Mouse (Mus musculus): ENCODE results near the gene Prr11. TPM values are rescaled to one million over a fixed set of nuclear protein-coding genes. Genes with fewer than 3 reads are reported as not detected.

The Prr11 gene
- polyA plus RNA-seq, 1 experiment from 2014 or later = 7.9 TPM

MicroRNA genes within 50 kb of the gene (microRNA counts, 519-probe panel; counts per million panel counts)
- 6,011 counts per million, percentile 96 among the panel's probes with 10 or more counts for microRNA mmu-miR-301a

Small RNAs within 50 kb of the gene (microRNA-seq; reads per million reads assigned to microRNA genes)
- 3,406 reads per million, percentile 86 among the genes with 10 or more reads in this experiment for gene Mir301

Other genes starting within 250 kb of the Prr11 start
- gene Ypel2, start 115.0 kb downstream of the Prr11 start, polyA plus RNA-seq (2015; fragmentation: Nextera tagmentation; extraction: Ambion mirVana) = 7.4 and 7.7 TPM in 2 replicates
- gene Gdpd1, start 34.6 kb downstream of the Prr11 start, polyA plus RNA-seq (2015; fragmentation: Nextera tagmentation; extraction: Ambion mirVana) = 158 and 161 TPM in 2 replicates
- gene Smg8, start 21.9 kb downstream of the Prr11 start, polyA plus RNA-seq (2015; fragmentation: Nextera tagmentation; extraction: Ambion mirVana) = 20.5 and 22.6 TPM in 2 replicates
- 105 and 110 TPM in 2 replicates for gene Ska2, start 526 bp upstream of the Prr11 start, polyA plus RNA-seq (2015; fragmentation: Nextera tagmentation; extraction: Ambion mirVana)
- 82.2 and 87.3 TPM in 2 replicates for gene Trim37, start 18.4 kb upstream of the Prr11 start, polyA plus RNA-seq (2015; fragmentation: Nextera tagmentation; extraction: Ambion mirVana)

All from forebrain, embryonic 13.5 days (tissue).